Mouse (Mus musculus) neural tube, embryonic 12.5 days (tissue): ENCODE measurements around the gene Ccdc38. TPM values are rescaled to one million over a fixed set of nuclear protein-coding genes. Genes with fewer than 3 reads are reported as not detected.

Experiments used
- ATAC-seq: fragments of 200-750 bp; cut with Nextera tagmentation; 2 replicates; pipeline ENCODE4 v1.8.0; 2017; ENCODE audit warnings: low read depth, mild to moderate bottlenecking, moderate TSS enrichment, moderate library complexity; ENCODE audit not compliant: low FRiP score
- H3K27ac ChIP-seq: fragments of 300-500 bp; sonication (generic); 2 replicates; pipeline ENCODE4 v1.5.1; 2016
- H3K27me3 ChIP-seq: fragments of 300-500 bp; sonication (generic); replicated peaks from 2 replicates; pipeline ENCODE4 v1.6.1; 2016; ENCODE audit warnings: mild to moderate bottlenecking
- H3K36me3 ChIP-seq: fragments of 300-500 bp; sonication (generic); 2 replicates; pipeline ENCODE4 v1.6.1; 2016; ENCODE audit warnings: mild to moderate bottlenecking
- H3K4me1 ChIP-seq: fragments of 300-500 bp; sonication (generic); 2 replicates; pipeline ENCODE4 v1.6.1; 2016
- H3K4me2 ChIP-seq: fragments of 300-500 bp; sonication (generic); replicated peaks from 2 replicates; pipeline ENCODE4 v1.6.1; 2016; ENCODE audit warnings: mild to moderate bottlenecking
- H3K4me3 ChIP-seq: fragments of 300-500 bp; sonication (generic); 2 replicates; pipeline ENCODE4 v1.5.1; 2016
- H3K9ac ChIP-seq: fragments of 300-500 bp; sonication (generic); 2 replicates; pipeline ENCODE4 v1.6.1; 2016; ENCODE audit warnings: mild to moderate bottlenecking
- H3K9me3 ChIP-seq: fragments of 300-500 bp; sonication (generic); 2 replicates; pipeline ENCODE4 v1.6.1; 2016; ENCODE audit warnings: mild to moderate bottlenecking
- WGBS: fragments of 180-500 bp; shearing (Covaris S2); methylation state at CpG from one replicate; pipeline ENCODE4 v1.1.7; 2016; 5-methylcytosine and 5-hydroxymethylcytosine counted together
- polyA plus RNA-seq: library from polyadenylated mRNA; unstranded; fragments of >200 nt; fragmentation: Nextera tagmentation; extraction: Ambion mirVana; gene quantifications from 2 replicates; pipeline ENCODE4 v1.2.1, GENCODE M21; 2016

Ccdc38 gene
- polyA plus RNA-seq, 1 experiment from 2014 or later: 0.42 TPM

DNA sequence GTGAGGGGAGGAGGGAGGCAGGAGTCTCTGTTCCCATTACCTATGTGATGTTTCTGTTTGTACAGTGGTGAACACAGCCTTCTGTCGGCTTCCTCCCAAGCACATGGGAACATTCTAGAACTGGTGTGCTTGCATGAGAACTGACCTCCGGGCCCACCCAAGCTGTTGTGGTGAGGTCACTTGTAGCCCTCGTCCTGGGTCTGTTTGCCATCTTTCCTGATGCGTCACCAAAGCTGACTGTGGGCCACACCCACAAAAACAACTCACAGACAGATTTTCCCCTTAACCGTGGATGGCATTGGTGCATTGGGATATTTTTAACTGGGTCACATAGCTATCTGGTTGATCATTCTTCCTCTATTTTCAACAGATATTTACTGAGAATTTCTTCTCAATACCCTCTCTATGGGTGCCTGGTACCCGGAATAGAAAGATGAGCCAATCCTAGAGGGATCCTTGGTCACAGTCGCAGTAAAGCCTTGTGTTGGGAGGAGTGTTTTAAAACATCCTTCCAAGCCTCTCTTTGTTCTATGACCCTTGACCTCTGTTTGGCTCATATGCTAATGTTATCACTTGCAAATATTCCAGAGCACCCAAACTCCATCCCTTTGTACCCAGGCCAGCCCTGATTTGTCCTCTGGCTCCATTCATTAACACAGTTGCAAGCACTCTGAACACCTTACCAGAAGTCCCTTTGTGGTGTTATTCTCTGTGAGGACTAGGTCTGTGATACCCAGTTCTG is 80.2 kb downstream of the Ccdc38 start:
- Histone ChIP-seq H3K4me2 (no peak overlapping the region), H3K4me3 (no peak overlapping the region), H3K9me3 (no peaks in the 10 kb centered on the region), H3K4me1 (no peaks in the 10 kb centered on the region), H3K36me3 (no peaks in the 10 kb centered on the region), H3K9ac (no peak overlapping the region), H3K27me3 (no peaks in the 10 kb centered on the region), H3K27ac (no peak overlapping the region)
- no peak for ATAC-seq
- 65% methylated on average over 7 of the region's 7 CpGs for WGBS

DNA sequence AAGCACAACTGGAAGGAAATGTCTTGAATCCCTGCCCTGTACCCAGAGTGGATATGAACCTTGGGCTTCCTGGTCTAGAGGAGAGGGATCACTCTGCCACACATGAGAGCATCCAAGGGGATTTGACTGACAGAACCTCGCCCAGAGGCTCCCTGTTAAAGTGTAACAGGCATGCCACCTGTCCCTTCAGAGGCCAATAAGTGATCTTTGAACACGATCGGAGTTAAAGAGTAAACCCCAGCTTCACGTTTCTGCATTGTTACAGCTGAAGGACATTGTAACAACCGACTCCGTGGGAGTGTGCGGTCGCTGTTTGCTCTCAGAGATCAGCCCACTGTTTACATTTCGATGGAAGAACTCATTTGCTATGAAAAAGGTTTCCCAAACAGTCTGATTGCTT is 83.3 kb downstream of the Ccdc38 start:
- H3K4me1 ChIP-seq: no peaks in the 10 kb centered on the region
- H3K27me3 ChIP-seq: no peaks in the 10 kb centered on the region
- no peak overlapping the region for H3K4me3 ChIP-seq
- 61% methylated on average over 9 of the region's 9 CpGs for WGBS
- no peak overlapping the region for H3K9ac ChIP-seq
- ATAC-seq: no peak
- no peaks in the 10 kb centered on the region for H3K9me3 ChIP-seq
- H3K36me3 ChIP-seq: no peaks in the 10 kb centered on the region
- H3K27ac ChIP-seq: no peak overlapping the region
- H3K4me2 ChIP-seq: no peak overlapping the region

DNA sequence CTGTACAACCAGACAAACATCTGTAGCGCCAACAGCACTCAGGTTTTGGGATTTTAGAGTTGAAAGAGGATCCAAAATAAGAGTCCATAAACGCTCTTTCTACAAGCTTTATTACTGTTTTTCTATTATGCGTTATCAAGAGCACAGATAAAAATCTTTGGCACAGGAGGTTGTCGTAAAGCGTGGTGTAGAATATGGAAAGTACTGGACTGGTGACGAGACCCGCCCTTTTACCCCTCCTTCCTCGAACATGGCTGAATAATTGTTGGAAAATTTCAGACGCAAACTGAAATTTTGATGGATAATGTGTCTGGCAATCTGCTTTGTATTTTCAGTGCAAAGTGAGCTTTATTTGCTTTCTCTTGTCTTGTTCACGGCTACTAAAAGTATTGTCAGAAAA is 83.7 kb downstream of the Ccdc38 start:
- WGBS: 87% methylated on average over 10 of the region's 10 CpGs
- ATAC-seq: no peak
- Histone ChIP-seq H3K9ac (no peak overlapping the region), H3K27me3 (no peaks in the 10 kb centered on the region), H3K4me3 (no peak overlapping the region), H3K27ac (no peak overlapping the region), H3K36me3 (no peaks in the 10 kb centered on the region), H3K4me2 (no peak overlapping the region), H3K9me3 (no peaks in the 10 kb centered on the region), H3K4me1 (no peaks in the 10 kb centered on the region)

DNA sequence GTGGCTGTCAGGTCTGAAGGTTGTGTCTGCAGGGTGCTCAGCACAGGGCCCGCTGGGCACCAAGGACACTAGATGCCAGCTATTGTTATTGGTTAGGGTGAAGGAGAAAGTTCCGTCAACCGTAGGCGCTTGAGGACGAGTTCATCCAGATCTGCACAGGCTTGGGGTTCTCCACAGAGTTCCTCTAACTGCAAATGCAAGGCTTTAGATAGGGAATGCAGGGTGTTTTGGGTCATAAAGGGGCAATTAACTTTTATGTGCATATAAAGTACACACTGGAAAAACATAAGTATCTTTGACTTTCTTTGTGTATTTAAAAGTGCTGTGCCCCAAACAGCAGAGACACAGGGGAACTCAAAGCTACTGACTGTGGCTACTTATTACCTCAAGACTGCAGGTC is 89.9 kb downstream of the Ccdc38 start:
- WGBS: 91% methylated on average over 5 of the region's 5 CpGs
- H3K9ac ChIP-seq: no peak overlapping the region
- H3K4me3 ChIP-seq: no peak overlapping the region
- H3K4me1 ChIP-seq: no peaks in the 10 kb centered on the region
- no peaks in the 10 kb centered on the region for H3K27me3 ChIP-seq
- H3K4me2 ChIP-seq: no peak overlapping the region
- no peaks in the 10 kb centered on the region for H3K36me3 ChIP-seq
- no peak overlapping the region for H3K27ac ChIP-seq
- H3K9me3 ChIP-seq: no peaks in the 10 kb centered on the region
- ATAC-seq: no peak

DNA sequence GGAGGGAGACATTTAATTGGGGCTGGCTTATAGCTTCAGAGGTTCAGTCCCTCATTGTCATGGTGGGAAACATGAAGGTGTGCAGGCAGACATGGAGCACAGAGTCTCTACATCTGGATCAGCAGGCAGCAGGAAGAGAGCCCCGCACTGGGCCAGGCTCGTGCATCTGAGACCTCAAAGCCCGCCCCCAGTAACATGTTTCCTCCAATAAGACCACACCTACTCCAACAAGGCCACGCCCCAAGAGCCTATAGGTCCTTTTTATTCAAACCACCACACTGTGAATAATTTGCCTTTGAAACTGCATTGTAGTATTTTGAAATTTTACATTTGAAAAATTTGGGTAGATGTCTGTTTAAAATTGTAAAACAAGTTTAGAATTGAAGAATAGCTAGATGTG is 91.7 kb downstream of the Ccdc38 start:
- Histone ChIP-seq H3K27ac (no peak overlapping the region), H3K9me3 (no peaks in the 10 kb centered on the region), H3K4me3 (no peak overlapping the region), H3K9ac (no peak overlapping the region), H3K4me1 (no peaks in the 10 kb centered on the region; the same call in 1 of the 2 replicates), H3K36me3 (no peaks in the 10 kb centered on the region), H3K27me3 (no peaks in the 10 kb centered on the region), H3K4me2 (no peak overlapping the region)
- 77% methylated on average over 4 of the region's 4 CpGs for WGBS
- ATAC-seq: no peak

DNA sequence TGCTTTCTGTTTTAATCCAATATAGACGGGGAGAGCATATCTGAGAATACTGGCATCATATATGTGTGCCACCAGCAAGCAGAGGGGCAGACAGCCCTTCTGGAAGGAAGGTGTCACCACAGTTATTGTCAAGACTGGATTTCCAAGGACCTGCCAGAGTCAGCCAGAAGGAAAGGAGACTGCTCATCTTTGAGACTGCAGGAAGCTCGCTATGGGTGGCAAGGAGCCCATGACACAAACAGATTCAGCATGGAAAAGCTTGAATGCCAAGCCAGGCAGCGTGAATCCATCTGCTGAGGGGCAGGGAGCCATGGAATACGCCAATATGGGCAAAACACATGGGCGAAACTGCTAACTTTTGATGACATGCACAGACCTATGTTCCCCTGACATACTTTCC is 93.1 kb downstream of the Ccdc38 start:
- no peaks in the 10 kb centered on the region for H3K9me3 ChIP-seq
- H3K4me3 ChIP-seq: no peak overlapping the region
- H3K4me1 ChIP-seq: no peaks in the 10 kb centered on the region; the same call in none of the 2 replicates
- no peaks in the 10 kb centered on the region for H3K27me3 ChIP-seq
- H3K4me2 ChIP-seq: no peak overlapping the region
- WGBS: 82% methylated on average over 5 of the region's 5 CpGs
- H3K9ac ChIP-seq: no peak overlapping the region
- no peak for ATAC-seq
- no peaks in the 10 kb centered on the region for H3K36me3 ChIP-seq
- H3K27ac ChIP-seq: no peak overlapping the region

Other genes with a start within 250 kb of the Ccdc38 start
- 18.9 and 21.3 TPM in 2 replicates for gene Elk3, start 229.5 kb upstream of the Ccdc38 start, polyA plus RNA-seq
- 125 TPM in 2 replicates for gene Lta4h, start 87.2 kb upstream of the Ccdc38 start, polyA plus RNA-seq
- gene Hal, start 51.9 kb upstream of the Ccdc38 start, polyA plus RNA-seq: 0.08 TPM in 1 of 2 replicates, not detected in the other
- gene Amdhd1, start 599 bp upstream of the Ccdc38 start, polyA plus RNA-seq: 0.10 TPM in 1 of 2 replicates, not detected in the other
- gene Snrpf, start 49.1 kb downstream of the Ccdc38 start, polyA plus RNA-seq: 111 and 131 TPM in 2 replicates
- gene Ntn4, start 100.0 kb downstream of the Ccdc38 start, polyA plus RNA-seq: 2.1 and 3.2 TPM in 2 replicates